Mouse (Mus musculus) inflammation-experienced regulatory T-cells, adult 6 months (primary cell): ENCODE results near the gene Greb1. TPM values are rescaled to one million over a fixed set of nuclear protein-coding genes. Genes with fewer than 3 reads are reported as not detected.

Experiments used
- ATAC-seq: one replicate; pipeline ENCODE4 v1.8.0; 2017
- polyA plus RNA-seq, 3 experiments: library from polyadenylated mRNA; unstranded; fragments of 100-300 nt; shearing (Covaris generic); gene quantifications; one replicate each; pipeline ENCODE4 v1.2.1; 2017

The Greb1 gene
- polyA plus RNA-seq, 3 experiments from 2014 or later, result 0.36 to 1.1 TPM; not detected in 1

DNA sequence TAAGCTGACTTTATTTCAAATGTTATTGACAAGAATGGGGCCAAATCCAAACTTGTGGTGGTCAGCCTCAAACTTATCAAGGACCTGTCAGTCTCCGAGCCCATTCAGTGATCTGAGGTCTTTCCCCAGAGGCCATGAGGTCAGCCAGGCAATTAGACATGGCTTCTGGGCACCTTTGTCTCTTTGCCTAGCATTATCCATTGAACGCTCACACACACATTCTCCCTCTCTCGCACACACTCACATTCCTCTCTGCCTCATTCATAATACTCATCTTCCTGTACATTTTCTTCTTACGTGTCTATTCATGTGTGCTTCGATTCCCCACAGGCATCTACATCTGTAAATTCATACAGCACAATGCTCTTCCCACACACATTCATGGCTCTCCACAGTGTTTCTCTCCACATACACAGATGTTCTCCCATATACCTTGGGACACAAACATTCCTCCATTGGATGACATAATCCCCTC, 3.3 kb upstream of the Greb1 start:
- no peak for ATAC-seq

DNA sequence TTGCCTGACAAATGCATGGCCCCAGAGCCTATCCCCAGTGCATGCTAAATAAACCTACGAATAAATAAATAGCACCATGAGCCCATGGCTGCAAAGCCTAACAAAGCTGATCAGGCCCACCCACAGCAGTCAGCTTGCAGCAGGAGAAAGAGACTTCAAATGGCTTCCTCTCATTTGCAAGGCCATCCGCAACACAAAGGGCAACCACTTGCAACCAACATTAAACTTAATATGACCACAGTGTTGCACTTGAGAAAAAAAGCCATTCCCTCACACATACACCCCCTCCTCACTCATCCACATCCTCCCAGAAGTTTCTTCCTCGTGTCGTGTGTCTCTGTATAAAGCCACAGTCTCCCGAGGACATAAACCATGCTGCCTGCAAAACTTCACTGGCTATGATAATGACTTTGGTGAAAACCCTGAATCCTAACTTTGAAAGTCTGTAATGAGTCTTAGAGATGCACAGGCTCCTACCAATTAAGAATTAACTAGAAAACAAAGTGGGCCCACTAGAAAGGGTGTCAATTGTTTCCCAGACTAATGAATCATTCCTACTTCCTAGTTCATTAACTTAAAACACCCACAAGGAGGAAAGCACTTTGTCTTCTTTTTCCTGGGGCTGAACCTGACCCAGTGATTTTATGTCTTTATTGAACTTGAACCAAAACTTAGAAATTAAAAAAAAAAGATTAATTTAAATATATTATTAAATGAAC, 2.7 kb upstream of the Greb1 start:
- no peak for ATAC-seq

DNA sequence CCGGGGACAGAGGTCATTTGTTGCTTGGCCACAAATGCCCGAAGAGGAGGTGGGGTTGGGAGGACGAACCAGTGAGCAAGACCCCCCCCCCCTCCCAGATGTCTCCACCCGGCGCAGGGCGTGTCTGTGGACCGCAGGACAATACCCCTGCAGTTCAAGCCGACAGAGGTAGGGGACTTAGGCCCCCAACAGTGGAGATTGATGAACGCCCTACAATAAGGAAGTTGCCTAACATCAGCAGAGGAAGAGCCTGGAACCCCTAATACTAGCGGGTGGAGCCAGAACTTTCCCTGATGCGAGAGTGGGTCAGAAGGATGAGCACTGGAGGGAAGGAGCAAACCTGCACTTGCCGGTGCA, 251 bp upstream of the Greb1 start:
- no peak for ATAC-seq

DNA sequence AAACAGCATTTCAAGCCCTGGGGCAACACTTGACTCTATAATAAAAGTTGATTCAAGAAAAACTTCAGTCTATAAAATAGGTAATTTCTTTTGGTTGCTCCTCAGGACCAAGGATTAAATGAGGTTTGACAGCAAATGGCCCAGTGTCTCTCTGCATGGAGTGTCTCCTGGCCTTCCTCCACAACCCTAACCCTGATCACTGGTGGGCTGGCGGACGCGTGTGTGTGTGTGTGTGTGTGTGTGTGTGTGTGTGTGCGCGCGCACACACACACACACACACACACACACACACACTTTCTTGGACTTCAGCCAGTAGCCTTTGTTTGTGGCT, 793 bp downstream of the Greb1 start:
- no peak for ATAC-seq

DNA sequence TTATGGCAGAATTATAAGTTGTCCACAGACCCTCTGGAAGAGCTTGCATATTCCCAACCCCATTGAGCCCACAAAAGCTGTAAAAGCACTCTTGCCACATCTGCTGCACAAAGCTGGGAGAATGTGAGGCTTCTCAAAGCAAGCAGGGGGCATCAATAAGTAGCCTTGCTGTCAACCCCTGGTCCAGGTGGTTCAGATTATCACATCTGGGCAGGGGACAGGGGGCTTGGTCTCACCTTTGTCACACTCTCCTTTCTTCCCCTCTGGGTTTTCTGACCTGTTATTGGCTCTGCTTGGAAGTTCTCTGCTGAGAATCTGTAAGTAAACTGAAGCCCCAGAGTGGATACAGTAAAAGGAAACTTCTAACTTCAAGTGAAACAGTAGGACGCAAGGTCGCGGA, 1.8 kb downstream of the Greb1 start:
- ATAC-seq, result no peak

DNA sequence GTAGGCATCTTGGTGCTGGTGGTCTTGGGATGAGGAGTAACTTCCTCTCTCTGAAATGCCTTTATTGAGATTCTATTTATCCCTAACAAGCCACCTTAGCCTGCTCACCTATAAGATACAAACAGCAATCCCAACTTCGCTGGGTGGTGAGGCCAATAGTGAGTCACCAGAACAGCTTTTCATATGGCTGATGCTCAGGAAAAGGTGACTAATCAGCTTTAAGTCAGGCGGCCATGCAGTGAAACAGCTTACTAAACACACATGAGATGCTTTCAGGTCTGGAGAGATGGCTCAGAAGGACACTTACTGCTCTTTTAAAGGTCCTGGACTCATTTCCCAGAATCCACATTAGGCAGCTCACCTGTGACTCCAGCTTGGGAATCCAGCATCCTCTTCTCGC, 4.9 kb downstream of the Greb1 start:
- no peak for ATAC-seq

DNA sequence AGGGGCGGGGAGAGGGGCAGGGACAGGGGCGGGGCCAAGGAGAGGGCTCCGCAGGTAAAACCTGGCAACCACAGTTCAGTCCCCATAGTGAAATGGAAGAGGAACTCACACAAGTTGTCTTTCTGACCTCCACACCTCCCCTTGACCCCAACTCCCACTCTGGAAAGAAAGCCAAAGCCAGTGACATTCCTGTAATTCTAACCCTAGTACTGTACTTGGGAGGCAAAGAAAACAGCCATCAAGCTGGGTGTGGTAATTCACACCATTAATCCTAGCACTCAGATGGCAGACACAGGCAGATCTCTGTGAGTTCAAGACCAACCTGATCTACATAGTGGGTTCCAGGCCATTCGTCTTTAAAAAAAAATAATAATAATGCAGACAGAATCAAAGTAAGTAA, 7.3 kb downstream of the Greb1 start:
- no peak for ATAC-seq

DNA sequence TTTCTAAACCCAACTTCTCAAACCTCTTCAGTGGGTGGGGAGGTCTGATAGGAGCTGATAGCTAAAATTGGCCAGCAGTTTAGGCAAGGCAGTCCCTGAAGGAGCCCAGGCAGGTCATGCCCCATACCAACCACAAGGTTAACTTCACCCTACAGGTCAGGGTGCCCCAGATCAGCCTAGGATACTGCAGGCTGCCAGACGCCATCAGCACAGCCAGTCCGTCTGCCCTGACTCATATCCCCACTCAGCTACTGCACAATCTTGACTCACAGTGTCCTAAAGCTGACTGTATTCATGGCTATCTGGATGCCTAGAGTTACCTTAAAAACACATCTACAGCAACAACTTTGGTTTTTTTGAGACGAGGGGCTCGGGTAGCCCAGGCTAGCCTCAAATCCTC, 10.2 kb downstream of the Greb1 start:
- ATAC-seq, result no peak

DNA sequence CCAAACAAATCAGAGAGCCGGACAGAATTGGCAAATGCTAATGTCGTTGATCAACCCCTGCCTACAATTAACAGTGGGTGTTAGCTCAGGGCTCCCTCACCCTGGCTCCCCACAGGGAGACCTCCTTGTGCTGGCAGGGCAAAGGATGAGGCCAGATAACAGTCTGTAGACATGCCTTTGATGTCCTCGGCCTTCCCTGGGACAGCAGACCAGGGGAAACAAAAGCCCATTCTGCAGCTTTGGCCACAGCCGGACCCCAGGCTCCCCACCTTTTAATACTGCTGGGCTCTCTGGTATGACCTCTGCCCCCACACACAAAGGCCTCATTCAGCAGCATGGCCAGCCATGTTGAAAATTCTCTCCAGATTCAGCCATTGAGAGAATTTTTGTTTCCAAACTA, 10.9 kb downstream of the Greb1 start:
- no peak for ATAC-seq

DNA sequence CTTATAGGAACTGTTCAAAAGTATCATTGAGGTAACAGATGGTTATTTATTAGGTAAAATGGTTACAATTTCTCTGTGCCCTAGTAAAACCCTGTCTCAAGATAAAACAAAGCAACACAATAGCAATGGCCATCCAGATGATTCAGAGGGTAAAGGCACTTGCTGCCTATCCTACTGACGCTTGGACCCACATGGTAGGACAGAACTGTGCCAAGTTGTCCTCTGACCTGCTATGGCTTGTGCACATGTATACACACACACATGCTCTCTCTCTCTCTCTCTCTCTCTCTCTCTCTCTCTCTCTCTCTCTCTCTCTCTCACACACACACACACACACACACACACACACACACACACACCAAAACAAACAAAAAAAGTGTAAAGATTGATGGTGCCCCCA, 11.5 kb downstream of the Greb1 start:
- ATAC-seq, result no peak

DNA sequence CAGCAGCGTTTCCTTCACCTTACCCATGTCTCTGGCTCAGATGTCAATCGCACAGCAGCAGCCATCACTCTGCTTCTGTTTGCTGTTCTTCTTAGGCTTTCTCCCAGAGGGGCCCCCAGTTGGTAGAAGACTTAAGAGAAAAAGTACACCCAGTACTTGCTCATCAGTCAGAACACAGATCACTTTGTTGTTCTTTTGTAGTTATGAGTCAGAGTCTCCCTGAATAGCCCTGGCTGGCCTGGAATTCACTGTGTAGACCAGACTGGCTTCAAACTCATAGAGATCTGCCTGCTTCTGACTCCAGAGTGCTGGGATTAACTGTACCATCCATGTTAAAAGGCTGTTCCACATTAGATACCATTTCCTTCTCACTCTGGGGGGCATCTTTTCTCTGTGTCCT, 12.1 kb downstream of the Greb1 start:
- no peak for ATAC-seq

DNA sequence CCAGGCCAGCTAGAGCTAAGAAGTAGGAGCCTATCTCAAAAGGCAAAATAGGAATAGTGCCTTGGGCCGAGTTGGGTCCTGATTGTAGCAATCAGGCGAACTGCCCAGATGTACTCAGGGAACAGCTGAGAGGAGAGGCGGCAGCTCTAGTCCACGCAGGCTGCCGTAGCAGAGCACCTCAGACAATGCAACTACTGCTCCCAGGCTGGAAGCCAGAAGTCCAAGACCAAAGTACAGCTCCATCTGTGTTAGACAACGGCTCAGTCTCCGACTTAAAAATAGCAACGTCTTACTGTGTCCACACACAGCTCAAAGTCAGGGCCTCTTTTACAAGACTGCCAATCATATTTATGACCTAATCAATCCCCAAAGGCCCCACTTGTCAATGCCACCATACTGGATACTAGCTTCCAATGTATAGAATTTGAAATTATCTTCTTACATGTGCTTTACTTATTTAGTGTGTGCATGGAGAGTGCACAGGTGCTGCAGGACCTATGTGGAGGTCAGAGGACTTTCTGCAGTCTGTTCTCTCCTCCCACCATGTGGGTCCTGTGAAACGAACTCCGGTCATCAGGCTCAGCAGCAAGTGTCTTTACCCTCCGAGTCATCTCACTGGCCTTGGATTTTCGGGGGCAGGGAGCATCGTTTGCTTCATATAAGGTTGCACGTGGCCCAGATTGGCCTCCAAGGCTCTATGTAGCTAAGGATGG, 19.5 kb downstream of the Greb1 start:
- no peak for ATAC-seq

DNA sequence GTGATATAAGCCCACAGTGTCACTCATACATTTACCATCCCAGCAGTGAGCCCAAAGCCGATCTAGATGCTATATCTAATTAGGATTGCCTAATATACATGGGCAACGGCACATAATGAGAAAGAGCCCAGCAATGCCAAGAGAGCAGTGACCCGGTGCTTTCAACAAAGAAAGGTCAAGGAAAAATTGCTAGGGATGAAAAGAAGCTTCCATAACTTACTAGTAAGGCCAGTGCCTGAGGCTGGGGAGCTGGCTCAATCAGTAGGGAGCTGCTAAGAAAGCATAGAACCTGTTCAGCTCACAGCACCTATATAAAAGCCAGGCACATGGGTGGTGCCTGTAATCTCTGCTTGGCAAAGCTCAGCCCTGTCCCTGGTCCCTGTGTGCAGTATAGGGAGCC, 20.4 kb downstream of the Greb1 start:
- ATAC-seq, result no peak

DNA sequence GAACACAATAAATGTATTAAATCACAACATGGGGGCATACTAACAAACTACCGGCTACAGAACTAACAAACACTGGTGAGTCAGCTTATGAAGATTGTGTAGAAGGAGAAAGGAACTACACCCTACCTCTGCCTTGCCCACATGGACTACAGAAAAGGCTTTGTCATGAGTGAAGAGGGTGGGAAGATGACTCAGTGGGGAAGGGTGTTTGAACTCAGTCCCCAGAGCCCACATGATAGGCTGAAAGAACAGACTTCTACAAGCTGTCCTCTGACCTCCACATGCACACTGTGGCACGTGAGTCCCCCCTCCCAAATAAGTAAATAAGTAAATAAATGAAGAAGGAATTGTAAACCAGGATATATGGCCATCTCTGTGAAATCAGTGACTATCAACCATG, 21.5 kb downstream of the Greb1 start:
- ATAC-seq, result no peak

DNA sequence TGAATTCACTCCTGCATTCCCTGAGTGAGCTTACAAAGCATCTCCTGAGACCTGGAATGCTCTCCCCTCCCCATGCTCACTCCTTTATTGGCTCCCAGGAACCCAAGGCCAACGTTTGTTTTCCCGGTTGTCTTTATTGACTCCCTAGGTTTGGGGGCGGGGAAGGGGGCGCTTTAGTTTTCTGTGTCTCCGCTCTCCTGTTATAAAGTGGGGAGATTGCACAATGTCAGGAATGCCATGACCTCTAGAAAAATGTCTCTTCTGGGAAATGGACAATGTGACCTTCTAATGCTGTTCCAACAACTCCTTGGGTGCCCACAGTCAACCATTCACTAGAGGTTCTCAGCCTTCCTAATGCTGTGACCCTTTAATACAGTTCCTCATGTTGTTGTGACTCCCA, 22.2 kb downstream of the Greb1 start:
- no peak for ATAC-seq

DNA sequence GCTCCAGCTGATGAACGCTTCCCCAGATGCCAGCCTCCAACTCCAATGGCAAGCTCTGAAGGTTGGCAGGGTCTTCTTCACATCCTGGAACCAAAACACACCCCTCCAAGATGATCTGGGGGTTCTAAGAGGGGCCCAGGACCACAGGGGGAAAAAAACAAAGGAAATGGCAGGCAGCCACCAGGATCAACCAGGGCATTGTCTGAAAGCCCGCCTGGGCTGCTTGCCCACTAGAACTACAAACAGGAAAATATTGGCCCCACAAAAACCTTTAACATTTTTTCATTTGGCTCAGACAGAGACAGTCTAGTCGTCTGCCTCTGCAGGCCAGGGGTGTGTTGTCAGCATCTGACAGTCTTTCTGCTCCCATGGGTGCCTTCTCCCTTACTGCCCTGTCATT, 25.3 kb downstream of the Greb1 start:
- no peak for ATAC-seq

DNA sequence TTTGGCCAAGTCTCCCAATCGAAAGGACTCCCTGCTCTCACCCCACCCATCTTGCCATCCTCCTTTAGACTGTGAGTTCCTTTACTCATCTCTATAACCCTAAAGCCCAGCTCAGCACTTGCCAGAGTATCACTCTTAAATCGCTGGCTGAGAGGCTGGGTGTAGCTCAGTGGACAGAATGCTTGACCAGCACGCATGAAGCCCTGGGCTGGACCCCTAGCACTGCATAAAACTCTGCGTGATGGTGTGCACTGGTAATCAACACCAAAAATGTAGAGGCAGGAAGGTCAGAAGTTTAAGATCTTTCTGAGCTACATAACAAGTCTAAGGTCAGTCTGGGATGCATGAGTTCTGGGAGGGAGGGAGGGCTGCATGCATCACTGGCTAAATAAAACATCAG, 26.1 kb downstream of the Greb1 start:
- no peak for ATAC-seq

DNA sequence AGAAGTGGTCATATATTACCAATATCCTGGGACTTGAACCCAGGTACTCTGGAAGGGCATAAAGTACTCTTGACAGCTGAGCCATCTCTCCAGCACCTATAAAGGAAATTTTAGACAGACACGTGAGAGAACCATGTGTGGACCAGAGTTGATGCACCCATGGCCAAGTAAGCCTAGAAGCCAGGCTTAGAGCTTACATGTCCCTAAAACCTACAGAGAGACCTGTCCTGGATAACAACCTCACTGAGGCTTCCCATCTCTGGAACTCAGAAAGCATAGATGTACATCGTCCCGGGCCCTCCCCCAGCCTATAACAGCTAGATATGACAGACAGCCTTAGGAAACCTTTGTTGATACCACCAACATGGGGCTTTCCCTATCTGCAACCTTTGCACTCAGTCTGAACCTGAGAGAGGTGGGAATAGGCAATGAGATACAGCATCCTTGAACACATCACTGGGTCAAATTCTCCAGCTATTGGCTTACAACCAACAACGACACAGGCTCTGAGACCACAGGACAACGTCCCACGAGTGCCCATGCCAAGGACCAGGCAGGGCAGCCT, 31.0 kb downstream of the Greb1 start:
- ATAC-seq, result no peak

DNA sequence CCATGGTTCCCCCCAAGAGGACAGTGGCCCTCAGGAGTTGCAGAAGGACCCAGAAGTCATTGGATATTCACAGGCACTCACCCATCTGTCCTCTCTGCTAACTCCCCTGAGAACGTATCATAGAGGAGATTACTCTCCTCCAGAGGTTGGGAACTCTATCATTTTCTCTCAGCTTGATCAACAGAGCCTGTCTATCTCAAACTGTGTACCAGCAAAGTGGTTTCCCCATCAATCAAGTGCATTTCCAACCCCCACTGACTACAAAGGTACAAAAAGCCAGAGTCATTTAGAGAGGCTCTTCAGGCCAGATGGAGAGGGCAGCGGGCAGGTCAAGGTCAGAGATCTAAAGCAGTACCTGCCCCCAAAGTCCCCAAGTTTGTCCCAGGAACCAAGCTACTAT, 32.0 kb downstream of the Greb1 start:
- no peak for ATAC-seq

DNA sequence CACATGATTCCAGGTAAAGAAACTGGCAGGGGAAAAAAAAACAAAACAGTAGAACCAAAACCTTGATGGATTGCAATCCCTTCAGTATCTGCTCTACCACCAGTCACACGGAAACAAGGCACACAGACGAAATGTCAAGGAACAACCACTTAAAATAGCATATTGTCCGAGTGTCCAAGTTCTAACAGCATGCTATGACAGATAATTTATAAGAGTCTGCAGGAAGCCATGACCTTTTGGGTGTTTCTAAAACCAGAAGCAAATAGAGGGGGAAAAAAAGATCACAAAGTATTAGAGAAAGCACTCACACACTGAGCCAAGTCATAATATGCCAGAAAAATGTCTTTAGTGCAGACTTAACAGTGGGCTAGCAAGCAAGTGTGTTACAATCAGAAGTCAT, 32.4 kb downstream of the Greb1 start:
- no peak for ATAC-seq

DNA sequence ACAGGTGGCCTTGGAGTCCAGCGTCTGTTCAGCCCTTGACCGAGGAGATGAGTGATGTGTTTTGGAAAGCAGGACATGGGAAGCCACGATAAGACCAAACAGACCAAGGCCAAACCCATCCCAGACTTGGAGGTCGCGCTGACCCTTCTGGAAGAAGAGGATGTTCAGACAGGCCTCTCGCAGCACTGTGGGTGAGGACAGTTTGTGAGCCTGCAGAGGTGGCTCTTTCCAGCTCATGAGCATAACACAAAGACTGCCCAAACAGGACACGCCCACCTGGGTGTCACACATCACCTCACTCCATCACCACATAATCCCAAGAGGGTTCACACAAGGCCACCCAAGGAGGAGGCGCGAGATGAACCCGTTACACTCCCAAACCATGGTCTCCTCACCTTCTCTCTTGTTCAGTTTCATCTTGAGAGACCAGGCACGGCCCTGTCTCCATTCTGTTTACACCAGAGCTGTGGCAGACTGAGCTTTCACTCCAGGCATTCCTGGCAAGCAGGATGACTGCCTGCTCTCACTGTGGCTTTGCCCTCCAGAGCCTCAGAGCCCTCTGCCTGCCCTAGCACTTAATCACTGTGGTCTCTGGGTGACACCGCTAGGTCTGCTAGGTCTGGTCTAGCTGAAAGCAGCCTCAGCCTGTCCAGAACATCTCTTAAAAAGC, 35.8 kb downstream of the Greb1 start:
- no peak for ATAC-seq

DNA sequence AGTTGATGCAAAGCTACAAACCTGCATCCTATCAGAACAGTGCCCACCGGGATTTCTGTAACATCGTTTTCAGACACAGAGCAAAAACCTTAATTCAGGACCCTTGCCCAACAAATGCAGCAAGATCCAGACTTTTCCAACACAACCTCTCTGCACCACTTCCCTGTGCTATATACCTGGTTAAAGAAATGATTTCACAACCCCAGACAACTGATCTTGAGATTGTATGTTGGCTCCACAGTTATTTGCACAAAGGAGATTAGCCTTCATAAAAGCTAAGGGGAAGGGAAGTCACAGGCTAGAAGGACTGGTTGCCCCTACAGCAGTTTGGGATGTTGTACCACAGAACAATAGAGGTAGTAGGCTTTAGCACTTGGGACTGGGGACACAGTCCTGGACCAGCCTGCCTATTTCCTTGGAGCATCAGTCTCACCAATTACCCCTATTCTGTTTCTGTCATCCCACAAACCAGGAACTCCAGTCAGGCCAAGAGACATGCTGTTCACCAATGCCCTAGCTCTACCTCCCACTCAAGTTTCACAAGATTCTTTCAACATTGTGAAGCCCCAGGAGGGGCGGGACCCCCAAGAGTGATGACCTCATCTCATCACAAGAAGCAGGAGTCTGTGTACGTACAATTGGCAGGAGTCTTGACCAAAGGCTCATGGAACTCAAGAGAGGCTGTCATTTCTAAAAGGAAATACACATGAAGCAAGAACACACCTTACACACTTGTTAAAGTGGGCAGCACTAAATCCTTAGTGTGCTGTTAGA, 36.9 kb downstream of the Greb1 start:
- no peak for ATAC-seq

DNA sequence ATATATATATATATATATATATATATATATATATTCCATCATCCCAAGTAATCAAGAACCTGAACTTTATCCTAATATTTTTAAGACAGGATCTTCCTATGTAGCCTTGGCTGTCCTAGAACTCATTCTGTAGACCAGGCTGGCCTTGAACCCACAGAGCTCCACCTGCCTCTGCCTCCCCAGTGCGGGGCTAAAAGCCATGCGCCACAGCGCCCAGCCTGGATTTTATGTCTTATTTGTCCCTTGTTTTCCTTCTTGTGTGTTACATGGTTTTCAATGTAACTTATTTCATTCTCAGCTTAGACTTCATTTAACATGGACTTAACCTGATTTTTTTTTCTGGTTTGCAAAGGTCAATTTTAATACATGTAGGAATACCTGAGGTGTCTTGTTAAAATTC, 39.2 kb downstream of the Greb1 start:
- ATAC-seq, result no peak
